Mouse (Mus musculus) C2C12 (cell line): ENCODE measurements at regions not wholly inside any gene's neighbourhood (a gene's known extent, or its start where the extent isn't known, plus 50 kb on each side); places are given as distances from the start of the nearest gene placed in this dataset.
A peak's percentile ranks its signal among the peaks of the same experiment; 100 is the strongest.
"Not testable (repeated sequence)": the region's sequence is repeated elsewhere in the genome, so short reads cannot be mapped to it uniquely, and the experiment has no call there.

Experiments
- H3K27me3 ChIP-seq: one replicate; pipeline ENCODE4 v1.6.1; 2011; ENCODE audit not compliant: control insufficient read depth, insufficient read depth, insufficient read length
- H3K36me3 ChIP-seq: one replicate; pipeline ENCODE4 v1.6.1; 2011; ENCODE audit not compliant: control insufficient read depth, insufficient read depth
- H3K4me3 ChIP-seq: one replicate; pipeline ENCODE4 v1.5.1; 2011; ENCODE audit warnings: mild to moderate bottlenecking, control low read depth; ENCODE audit not compliant: poor library complexity, insufficient read depth, severe bottlenecking
- H3K79me2 ChIP-seq: one replicate; pipeline ENCODE4 v1.6.1; 2011; ENCODE audit not compliant: control insufficient read depth, insufficient read depth
- H3K79me3 ChIP-seq: one replicate; pipeline ENCODE4 v1.6.1; 2011; ENCODE audit warnings: low read depth, control low read depth
- H3ac ChIP-seq: one replicate; pipeline ENCODE3; 2011; ENCODE audit warnings: low read depth; ENCODE audit not compliant: control insufficient read depth, insufficient read length
- CEBPB ChIP-seq: IDR thresholded peaks from one replicate; pipeline ENCODE4 v1.6.1; 2011; ENCODE audit warnings: low read depth, mild to moderate bottlenecking, control low read depth, moderate library complexity
- CTCF ChIP-seq: IDR thresholded peaks from one replicate; pipeline ENCODE4 v1.5.1; 2011; ENCODE audit not compliant: control insufficient read depth, insufficient read depth, insufficient read length
- FOSL1 ChIP-seq: IDR thresholded peaks from one replicate; pipeline ENCODE4 v1.8.0; 2011; ENCODE audit warnings: mild to moderate bottlenecking, low read length; ENCODE audit not compliant: poor library complexity, insufficient read depth, severe bottlenecking
- MAX ChIP-seq: IDR thresholded peaks from one replicate; pipeline ENCODE4 v1.6.1; 2011; ENCODE audit warnings: mild to moderate bottlenecking, control low read depth
- MYOD1 ChIP-seq: IDR thresholded peaks from one replicate; pipeline ENCODE4 v1.6.1; 2011; ENCODE audit warnings: low read depth; ENCODE audit not compliant: control insufficient read depth, insufficient read length
- MYOG ChIP-seq: IDR thresholded peaks from one replicate; pipeline ENCODE4 v1.6.1; 2011; ENCODE audit not compliant: control insufficient read depth, insufficient read length; ENCODE audit errors: extremely low read depth
- USF1 ChIP-seq: IDR thresholded peaks from one replicate; pipeline ENCODE4 v1.6.1; 2011; ENCODE audit warnings: low read depth, mild to moderate bottlenecking, control low read depth, moderate library complexity

DNA sequence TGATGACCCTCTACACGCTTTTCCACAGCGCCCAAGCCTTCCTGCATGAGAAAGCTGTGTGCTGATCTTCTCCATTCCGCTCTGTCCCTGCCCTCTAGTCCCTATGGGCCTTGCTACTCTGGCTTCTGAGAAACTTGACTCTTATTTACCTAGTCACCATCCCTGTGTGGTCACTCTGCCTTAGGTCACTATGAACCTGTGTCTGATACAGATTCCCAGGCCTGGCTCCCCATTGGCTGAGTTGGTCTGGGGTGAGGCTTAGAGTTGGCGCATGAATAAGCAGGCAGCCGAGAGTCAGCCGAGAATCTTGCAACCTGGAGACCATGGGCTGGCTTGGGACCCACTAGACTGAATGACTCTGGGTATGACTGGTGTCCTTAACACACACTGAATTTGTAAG, 373.5 kb downstream of the Sox9 start:
- Histone ChIP-seq H3K27me3 (no peaks in the 10 kb centered on the region), H3K79me2 (no peaks in the 10 kb centered on the region), H3ac (no peak overlapping the region), H3K4me3 (no peak overlapping the region), H3K36me3 (no peaks in the 10 kb centered on the region), H3K79me3 (no peaks in the 10 kb centered on the region)
- TF ChIP-seq MYOG (no peak), USF1 (no peak), CEBPB (no peak), MAX (no peak), MYOD1 (no peak), FOSL1 (no peak), CTCF (no peak)

- no peak for TF ChIP-seq CEBPB
- H3K79me2 ChIP-seq, result no peaks in the 10 kb centered on the region
- H3K4me3 ChIP-seq, result no peak overlapping the region
- no peaks in the 10 kb centered on the region for H3K79me3 ChIP-seq
- no peaks in the 10 kb centered on the region for H3K36me3 ChIP-seq
- H3K27me3 ChIP-seq, result no peaks in the 10 kb centered on the region
- H3ac ChIP-seq, result no peak overlapping the region
Observed at GRCm38 (mm10) chr11:113163941-113164340, 381.9 kb downstream of the Sox9 start.

GRCm38 (mm10) chr11:113164510-113164909, 382.5 kb downstream of the Sox9 start:
- H3K4me3 ChIP-seq, result no peak overlapping the region
- H3K27me3 ChIP-seq, result no peaks in the 10 kb centered on the region
- H3ac ChIP-seq, result no peak overlapping the region
- H3K36me3 ChIP-seq, result no peaks in the 10 kb centered on the region
- no peak for TF ChIP-seq MAX
- no peak for TF ChIP-seq CTCF
- no peak for TF ChIP-seq FOSL1
- TF ChIP-seq CEBPB, result no peak
- no peak for TF ChIP-seq USF1
- no peak for TF ChIP-seq MYOD1
- no peak for TF ChIP-seq MYOG
- no peaks in the 10 kb centered on the region for H3K79me2 ChIP-seq
- H3K79me3 ChIP-seq, result no peaks in the 10 kb centered on the region

DNA sequence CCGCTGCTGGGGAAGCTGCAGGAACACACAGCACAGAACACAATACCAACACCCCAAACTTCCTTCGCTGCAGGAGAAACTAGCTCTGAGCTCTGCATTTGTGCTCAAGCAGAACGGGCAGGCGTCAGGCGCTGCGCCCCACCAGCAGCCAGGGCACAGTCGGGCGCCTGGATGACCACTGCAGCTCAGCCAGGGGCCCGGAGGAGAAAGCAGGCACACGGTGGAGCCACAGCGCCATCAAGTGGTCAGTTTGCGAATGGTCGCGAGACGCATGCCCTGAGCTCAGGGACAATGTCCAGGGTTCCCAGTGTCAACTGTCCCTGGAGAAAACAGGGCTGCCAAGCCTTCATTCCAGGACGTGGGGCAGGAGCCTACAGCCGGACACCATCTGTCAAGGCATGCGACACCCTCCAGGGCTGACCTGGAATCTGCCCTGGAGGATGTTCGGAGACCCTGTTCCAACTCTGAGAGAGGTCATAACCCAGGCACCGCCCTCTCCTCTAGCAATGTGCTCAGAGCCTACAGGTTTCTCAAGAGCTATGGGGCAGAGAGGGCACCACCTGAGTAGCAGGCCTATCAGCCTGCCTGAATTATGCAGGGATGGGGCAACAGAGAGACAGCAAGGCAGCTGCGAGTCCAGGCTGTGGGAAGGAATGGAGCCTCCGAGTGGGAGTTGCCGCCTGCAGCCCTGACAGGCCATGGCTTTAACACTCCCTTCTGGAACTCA, 383.2 kb downstream of the Sox9 start:
- Histone ChIP-seq H3K79me2 (no peaks in the 10 kb centered on the region), H3K36me3 (no peaks in the 10 kb centered on the region), H3K27me3 (no peaks in the 10 kb centered on the region), H3K79me3 (no peaks in the 10 kb centered on the region), H3K4me3 (no peak overlapping the region), H3ac (peak overlapping the region; percentile 44)
- TF ChIP-seq USF1, result no peak
- no peak for TF ChIP-seq MYOD1
- no peak for TF ChIP-seq FOSL1
- TF ChIP-seq CTCF, result peak; percentile 88

- H3K4me3 ChIP-seq, result no peak overlapping the region
- H3K36me3 ChIP-seq, result no peaks in the 10 kb centered on the region
- no peaks in the 10 kb centered on the region for H3K79me2 ChIP-seq
- no peaks in the 10 kb centered on the region for H3K27me3 ChIP-seq
- H3ac ChIP-seq, result no peak overlapping the region
- H3K79me3 ChIP-seq, result no peaks in the 10 kb centered on the region
- no peak for TF ChIP-seq MYOG
- TF ChIP-seq FOSL1, result no peak
- TF ChIP-seq MAX, result no peak
- TF ChIP-seq USF1, result no peak
- TF ChIP-seq CTCF, result no peak
- no peak for TF ChIP-seq MYOD1
- TF ChIP-seq CEBPB, result no peak
Observed at GRCm38 (mm10) chr11:113166517-113166916, 384.5 kb downstream of the Sox9 start.

GRCm38 (mm10) chr11:113172497-113173140, 390.6 kb downstream of the Sox9 start:
- Histone ChIP-seq H3K27me3 (no peaks in the 10 kb centered on the region), H3K79me2 (no peaks in the 10 kb centered on the region), H3K36me3 (no peaks in the 10 kb centered on the region), H3K79me3 (no peaks in the 10 kb centered on the region), H3K4me3 (no peak overlapping the region), H3ac (no peak overlapping the region)
- TF ChIP-seq MAX (no peak), CTCF (no peak), CEBPB (no peak), USF1 (no peak), MYOD1 (no peak), FOSL1 (no peak), MYOG (no peak)

DNA sequence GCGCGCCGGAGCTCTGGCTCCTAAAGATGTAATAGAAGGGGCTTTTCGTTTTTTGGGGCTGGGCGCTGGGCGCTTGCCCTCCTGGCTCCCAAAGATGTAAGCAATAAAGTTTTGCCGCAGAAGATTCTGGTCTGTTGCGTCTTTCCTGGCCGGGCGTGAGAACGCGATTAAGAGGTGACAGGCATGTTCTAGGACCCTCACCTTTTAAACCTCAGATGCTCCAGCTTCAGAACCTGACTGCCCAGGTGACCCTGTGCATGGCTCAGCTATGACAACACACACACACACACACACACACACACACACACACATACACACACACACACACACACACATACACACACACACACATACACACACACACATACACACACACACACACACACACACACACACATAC, 391.3 kb downstream of the Sox9 start:
- not testable (repeated sequence) for H3K27me3 ChIP-seq, H3K79me2 ChIP-seq, H3K4me3 ChIP-seq, H3K36me3 ChIP-seq, H3K79me3 ChIP-seq, H3ac ChIP-seq
